Mouse (Mus musculus): Measurements from ENCODE around the gene Chmp2a. TPM values are rescaled to one million over a fixed set of nuclear protein-coding genes. Genes with fewer than 3 reads are reported as not detected.

Gene Chmp2a
- polyA plus RNA-seq, 1 experiment from 2014 or later: 188 TPM

GRCm38 (mm10) chr7:12998053-12998452 lies 36.6 kb downstream of the Chmp2a start, which contains the start of gene Slc27a5:
Slc27a5 (minus strand) TSS chr7:12998192.
- ATAC-seq: no peak
- 86% methylated on average over 5 of the region's 5 CpGs for WGBS
- no peaks in the 10 kb centered on the region for H3K4me1 ChIP-seq (ENCODE audit: control insufficient read depth, insufficient read depth, low read length)
- H3K4me3 ChIP-seq (ENCODE audit: low read depth, low read length): no peak within 1 kb of the TSS
- H3K36me3 ChIP-seq (ENCODE audit: control insufficient read depth, insufficient read depth, low read length): 0 out of 2 replicates have a peak, but pooled peaks cover 4% of the 10 kb centered on the region
- no peak within 1 kb of the TSS for H3K27ac ChIP-seq (ENCODE audit: low read length)
- H3K9me3 ChIP-seq (replicated peaks; ENCODE audit: control insufficient read depth, low read length, poor library complexity, severe bottlenecking): no peaks in the 10 kb centered on the region
- no peaks in the 10 kb centered on the region for H3K27me3 ChIP-seq (ENCODE audit: control insufficient read depth, insufficient read depth, low read depth, low read length)
- no peak within 1 kb of the TSS for H3K9ac ChIP-seq (ENCODE audit: low read depth, low read length)
- H3K4me2 ChIP-seq (ENCODE audit: low read length): no peak within 1 kb of the TSS

- no peaks in the 10 kb centered on the region for H3K36me3 ChIP-seq (ENCODE audit: control insufficient read depth, insufficient read depth, low read length)
- H3K9me3 ChIP-seq (replicated peaks; ENCODE audit: control insufficient read depth, low read length, poor library complexity, severe bottlenecking): no peaks in the 10 kb centered on the region
- ATAC-seq: no peak
- no peaks in the 10 kb centered on the region for H3K4me1 ChIP-seq (ENCODE audit: control insufficient read depth, insufficient read depth, low read length)
- no peak overlapping the region for H3K27ac ChIP-seq (ENCODE audit: low read length)
- 70% methylated on average over 5 of the region's 5 CpGs for WGBS
- H3K9ac ChIP-seq (ENCODE audit: low read depth, low read length): no peak overlapping the region
- H3K27me3 ChIP-seq (ENCODE audit: control insufficient read depth, insufficient read depth, low read depth, low read length): no peaks in the 10 kb centered on the region
- H3K4me2 ChIP-seq (ENCODE audit: low read length): no peak overlapping the region
- no peak overlapping the region for H3K4me3 ChIP-seq (ENCODE audit: low read depth, low read length)
Observed at GRCm38 (mm10) chr7:12997230-12997629, 37.4 kb downstream of the Chmp2a start.

GRCm38 (mm10) chr7:12995862-12996261 lies 38.7 kb downstream of the Chmp2a start:
- Histone ChIP-seq H3K36me3 (ENCODE audit: control insufficient read depth, insufficient read depth, low read length) (no peaks in the 10 kb centered on the region), H3K27ac (ENCODE audit: low read length) (no peak overlapping the region), H3K27me3 (ENCODE audit: control insufficient read depth, insufficient read depth, low read depth, low read length) (no peaks in the 10 kb centered on the region), H3K9ac (ENCODE audit: low read depth, low read length) (no peak overlapping the region), H3K9me3 (replicated peaks; ENCODE audit: control insufficient read depth, low read length, poor library complexity, severe bottlenecking) (no peaks in the 10 kb centered on the region), H3K4me1 (ENCODE audit: control insufficient read depth, insufficient read depth, low read length) (no peaks in the 10 kb centered on the region), H3K4me2 (ENCODE audit: low read length) (no peak overlapping the region), H3K4me3 (ENCODE audit: low read depth, low read length) (no peak overlapping the region)
- no peak for ATAC-seq

DNA sequence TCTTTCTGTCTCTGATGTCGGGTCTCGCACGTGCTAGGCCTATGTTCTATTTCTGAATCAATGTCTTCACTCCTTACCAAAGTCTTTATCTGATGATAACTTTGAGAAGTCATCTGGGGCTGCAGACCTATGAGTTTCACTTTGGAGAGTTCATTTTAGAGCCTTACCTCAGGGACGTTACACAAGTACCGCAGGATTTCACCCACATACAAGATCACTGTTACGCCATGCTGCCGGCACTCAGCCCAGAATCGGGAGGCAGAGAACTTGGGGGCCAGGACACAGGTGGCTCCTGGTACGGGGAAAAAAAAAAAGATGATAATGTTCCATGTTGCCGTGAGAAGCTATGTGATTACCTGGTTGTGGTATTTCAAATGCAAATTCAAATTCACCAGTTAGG lies 41.5 kb downstream of the Chmp2a start:
- H3K36me3 ChIP-seq (ENCODE audit: control insufficient read depth, insufficient read depth, low read length): no peaks in the 10 kb centered on the region
- no peak overlapping the region for H3K27ac ChIP-seq (ENCODE audit: low read length)
- no peaks in the 10 kb centered on the region for H3K27me3 ChIP-seq (ENCODE audit: control insufficient read depth, insufficient read depth, low read depth, low read length)
- H3K9me3 ChIP-seq (replicated peaks; ENCODE audit: control insufficient read depth, low read length, poor library complexity, severe bottlenecking): no peaks in the 10 kb centered on the region
- H3K9ac ChIP-seq (ENCODE audit: low read depth, low read length): no peak overlapping the region
- ATAC-seq: no peak
- WGBS: 91% methylated on average over 10 of the region's 10 CpGs
- H3K4me3 ChIP-seq (ENCODE audit: low read depth, low read length): no peak overlapping the region
- no peaks in the 10 kb centered on the region for H3K4me1 ChIP-seq (ENCODE audit: control insufficient read depth, insufficient read depth, low read length)
- H3K4me2 ChIP-seq (ENCODE audit: low read length): no peak overlapping the region

GRCm38 (mm10) chr7:12992222-12992621 lies 42.4 kb downstream of the Chmp2a start:
- WGBS: 6% methylated on average over 3 of the region's 3 CpGs
- H3K4me3 ChIP-seq (ENCODE audit: low read depth, low read length): no peak overlapping the region
- H3K9ac ChIP-seq (ENCODE audit: low read depth, low read length): no peak overlapping the region
- H3K36me3 ChIP-seq (ENCODE audit: control insufficient read depth, insufficient read depth, low read length): no peaks in the 10 kb centered on the region
- no peaks in the 10 kb centered on the region for H3K4me1 ChIP-seq (ENCODE audit: control insufficient read depth, insufficient read depth, low read length)
- ATAC-seq: no peak
- no peaks in the 10 kb centered on the region for H3K27me3 ChIP-seq (ENCODE audit: control insufficient read depth, insufficient read depth, low read depth, low read length)
- H3K4me2 ChIP-seq (ENCODE audit: low read length): no peak overlapping the region
- no peak overlapping the region for H3K27ac ChIP-seq (ENCODE audit: low read length)
- no peaks in the 10 kb centered on the region for H3K9me3 ChIP-seq (replicated peaks; ENCODE audit: control insufficient read depth, low read length, poor library complexity, severe bottlenecking)

- no peaks in the 10 kb centered on the region for H3K27me3 ChIP-seq (ENCODE audit: control insufficient read depth, insufficient read depth, low read depth, low read length)
- ATAC-seq: no peak
- H3K4me1 ChIP-seq (ENCODE audit: control insufficient read depth, insufficient read depth, low read length): no peaks in the 10 kb centered on the region
- H3K4me2 ChIP-seq (ENCODE audit: low read length): no peak overlapping the region
- H3K9ac ChIP-seq (ENCODE audit: low read depth, low read length): no peak overlapping the region
- peaks cover 1% of the 10 kb centered on the region; the same call in 1 of the 2 replicates for H3K36me3 ChIP-seq (ENCODE audit: control insufficient read depth, insufficient read depth, low read length)
- 85% methylated on average over 8 of the region's 8 CpGs for WGBS
- no peak overlapping the region for H3K4me3 ChIP-seq (ENCODE audit: low read depth, low read length)
- no peak overlapping the region for H3K27ac ChIP-seq (ENCODE audit: low read length)
- no peaks in the 10 kb centered on the region for H3K9me3 ChIP-seq (replicated peaks; ENCODE audit: control insufficient read depth, low read length, poor library complexity, severe bottlenecking)
Observed at GRCm38 (mm10) chr7:12987409-12988189, 47.0 kb downstream of the Chmp2a start.

DNA sequence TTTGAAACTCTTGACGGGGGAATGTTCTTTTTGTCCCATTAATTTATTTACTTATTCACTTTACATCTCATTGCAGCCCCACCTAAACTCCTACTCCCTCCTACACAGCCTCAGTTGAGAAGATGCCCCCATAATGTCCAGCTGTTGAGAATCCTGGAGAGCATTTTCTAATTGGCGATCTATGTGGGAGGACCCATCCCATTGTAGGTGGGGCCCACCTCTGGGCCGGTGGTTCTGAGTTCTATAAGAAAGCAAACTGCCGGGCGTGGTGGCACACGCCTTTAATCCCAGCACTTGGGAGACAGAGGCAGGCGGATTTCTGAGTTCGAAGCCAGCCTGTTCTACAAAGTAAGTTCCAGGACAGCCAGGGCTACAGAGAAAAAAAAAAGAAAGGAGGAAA lies 47.7 kb downstream of the Chmp2a start:
- Histone ChIP-seq H3K36me3 (ENCODE audit: control insufficient read depth, insufficient read depth, low read length) (peaks cover 5% of the 10 kb centered on the region; the same call in 1 of the 2 replicates), H3K4me1 (ENCODE audit: control insufficient read depth, insufficient read depth, low read length) (no peaks in the 10 kb centered on the region), H3K27me3 (ENCODE audit: control insufficient read depth, insufficient read depth, low read depth, low read length) (no peaks in the 10 kb centered on the region), H3K27ac (ENCODE audit: low read length) (no peak overlapping the region), H3K4me2 (ENCODE audit: low read length) (no peak overlapping the region), H3K9me3 (replicated peaks; ENCODE audit: control insufficient read depth, low read length, poor library complexity, severe bottlenecking) (no peaks in the 10 kb centered on the region), H3K9ac (ENCODE audit: low read depth, low read length) (no peak overlapping the region), H3K4me3 (ENCODE audit: low read depth, low read length) (no peak overlapping the region)
- no peak for ATAC-seq
- WGBS: 86% methylated on average over 8 of the region's 8 CpGs

- WGBS: 95% methylated on average over 1 of the region's 1 CpGs
- Histone ChIP-seq H3K4me2 (ENCODE audit: low read length) (no peak overlapping the region), H3K4me1 (ENCODE audit: control insufficient read depth, insufficient read depth, low read length) (no peaks in the 10 kb centered on the region), H3K9ac (ENCODE audit: low read depth, low read length) (no peak overlapping the region), H3K9me3 (replicated peaks; ENCODE audit: control insufficient read depth, low read length, poor library complexity, severe bottlenecking) (no peaks in the 10 kb centered on the region), H3K27ac (ENCODE audit: low read length) (no peak overlapping the region), H3K27me3 (ENCODE audit: control insufficient read depth, insufficient read depth, low read depth, low read length) (no peaks in the 10 kb centered on the region), H3K4me3 (ENCODE audit: low read depth, low read length) (no peak overlapping the region), H3K36me3 (ENCODE audit: control insufficient read depth, insufficient read depth, low read length) (peaks cover 5% of the 10 kb centered on the region; the same call in 1 of the 2 replicates)
- no peak for ATAC-seq
Observed at GRCm38 (mm10) chr7:12985724-12986123, 48.9 kb downstream of the Chmp2a start.

Measured in midbrain, embryonic 16.5 days (tissue).